Mouse (Mus musculus): ENCODE data around the gene Opn3. TPM values are rescaled to one million over a fixed set of nuclear protein-coding genes. Genes with fewer than 3 reads are reported as not detected.

Gene Opn3
- total RNA-seq, 1 experiment from 2014 or later = 0.29 TPM

DNA sequence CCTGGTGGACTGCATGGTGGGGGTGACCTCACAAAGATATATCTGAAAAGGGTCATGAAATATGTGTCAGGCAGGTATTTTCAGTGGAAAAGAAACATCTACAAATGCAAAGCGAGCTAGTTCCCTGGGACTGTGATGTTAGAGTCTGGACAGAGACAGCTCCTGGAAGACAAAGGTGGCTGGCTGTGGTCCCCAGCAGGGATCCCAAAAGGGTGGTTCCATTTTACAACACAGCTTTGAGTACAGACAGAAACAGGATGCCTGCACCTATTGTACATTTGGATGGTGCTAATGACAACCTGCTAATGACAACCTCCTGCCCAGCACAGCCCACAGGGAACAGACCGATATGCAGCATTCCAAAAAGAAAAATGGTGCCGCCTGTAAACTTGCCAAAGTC, 23.1 kb downstream of the Opn3 start:
- ATAC-seq (replicated peaks; ENCODE audit: insufficient number of reproducible peaks, low FRiP score, low TSS enrichment, poor library complexity, severe bottlenecking) = no peak

DNA sequence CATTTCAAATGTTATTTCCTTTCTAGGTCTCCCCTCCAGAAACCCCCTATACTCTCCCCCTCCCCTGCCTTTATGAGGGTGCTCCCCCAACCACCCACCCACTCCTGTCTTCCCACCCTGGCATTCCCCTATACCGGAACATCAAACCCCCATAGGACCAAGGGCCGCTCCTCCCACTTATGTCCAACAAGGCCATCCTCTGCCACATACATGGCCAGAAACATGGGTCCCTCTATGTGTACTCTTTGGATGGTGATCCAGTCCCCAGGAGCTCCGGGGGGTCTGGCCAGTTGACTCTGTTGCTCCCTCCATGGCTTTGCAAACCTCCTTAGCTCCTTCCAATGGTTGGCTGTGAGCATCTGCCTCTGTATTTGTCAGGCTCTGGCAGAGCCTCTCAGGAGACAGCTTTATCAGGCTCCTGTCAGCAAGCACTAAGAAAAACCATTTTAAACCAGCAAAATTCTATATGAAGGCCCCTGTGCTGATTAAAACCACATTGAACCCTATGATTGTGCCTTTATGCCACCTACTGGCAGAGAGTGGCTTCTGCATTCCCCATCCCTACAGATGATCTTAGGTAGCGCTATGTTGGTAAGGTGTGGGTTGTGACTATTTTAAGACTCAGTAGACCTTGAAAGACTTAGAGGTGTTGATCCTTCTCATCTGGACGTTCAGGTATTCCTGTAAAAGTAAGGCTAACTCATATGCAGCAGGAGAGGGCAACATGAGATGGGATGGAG, 23.7 kb downstream of the Opn3 start:
- peak; percentile 64; the same call in 1 of the 2 replicates for ATAC-seq (replicated peaks; ENCODE audit: insufficient number of reproducible peaks, low FRiP score, low TSS enrichment, poor library complexity, severe bottlenecking)

DNA sequence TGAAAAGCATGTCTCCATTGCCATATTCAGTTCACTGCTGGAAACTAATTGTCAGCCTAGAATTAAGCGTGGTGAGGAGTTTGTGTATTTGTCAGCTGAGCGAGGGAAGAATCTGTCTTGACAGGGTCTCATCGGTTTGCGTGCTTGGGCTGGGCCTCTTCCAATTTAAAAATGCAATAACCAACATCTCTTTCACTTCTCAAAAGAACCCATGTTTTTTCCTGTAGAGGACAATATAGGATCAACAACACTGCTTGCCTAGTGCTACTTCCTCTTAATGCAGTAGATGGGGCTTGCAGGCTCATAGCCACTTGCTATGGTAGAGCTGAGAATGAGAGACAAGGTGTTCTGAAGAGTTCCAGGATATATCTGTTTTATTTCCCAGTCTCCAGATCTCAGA, 32.7 kb downstream of the Opn3 start:
- 0 out of 2 replicates have a peak, but pooled peaks have one; percentile 49 for ATAC-seq (replicated peaks; ENCODE audit: insufficient number of reproducible peaks, low FRiP score, low TSS enrichment, poor library complexity, severe bottlenecking)

DNA sequence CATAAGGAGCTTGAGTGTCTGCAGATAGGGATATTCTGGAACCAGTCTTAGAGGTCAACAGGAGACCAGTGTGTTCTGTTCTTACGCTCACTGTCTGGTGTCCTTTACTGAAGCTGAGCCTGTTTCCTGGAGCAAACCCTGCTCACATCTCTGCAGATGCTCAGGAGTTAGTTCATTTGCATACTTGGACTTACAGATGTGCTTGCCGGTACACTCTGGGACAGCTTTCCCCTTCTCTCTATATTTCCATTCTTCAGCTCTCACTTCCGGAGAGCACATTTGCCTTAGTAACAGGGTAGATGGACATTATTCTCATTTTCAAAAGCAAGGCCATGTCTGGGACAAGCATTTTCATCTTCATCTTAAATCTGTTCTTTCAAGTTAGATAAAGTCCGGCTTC, 44.0 kb downstream of the Opn3 start:
- ATAC-seq (replicated peaks; ENCODE audit: insufficient number of reproducible peaks, low FRiP score, low TSS enrichment, poor library complexity, severe bottlenecking) = no peak

DNA sequence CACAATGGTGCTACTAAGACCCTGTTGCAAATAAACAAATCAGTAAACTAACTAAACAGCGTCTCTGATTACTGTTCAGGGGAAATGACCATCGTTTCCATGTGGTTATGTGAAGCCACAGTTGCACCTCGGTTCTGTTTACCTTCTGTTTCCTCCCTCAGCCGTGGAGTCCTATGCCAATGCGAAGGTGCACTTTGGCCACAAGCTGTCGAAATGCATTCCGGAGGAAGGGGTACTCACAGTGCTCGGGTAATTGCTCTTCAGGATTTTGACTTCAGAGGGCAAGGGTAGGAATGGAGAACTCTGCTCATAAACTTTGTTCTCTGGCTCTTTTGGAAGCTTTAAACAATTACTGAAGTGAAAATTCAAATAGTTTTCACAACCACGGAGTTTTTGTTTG, 45.6 kb downstream of the Opn3 start:
- no peak for ATAC-seq (replicated peaks; ENCODE audit: insufficient number of reproducible peaks, low FRiP score, low TSS enrichment, poor library complexity, severe bottlenecking)

DNA sequence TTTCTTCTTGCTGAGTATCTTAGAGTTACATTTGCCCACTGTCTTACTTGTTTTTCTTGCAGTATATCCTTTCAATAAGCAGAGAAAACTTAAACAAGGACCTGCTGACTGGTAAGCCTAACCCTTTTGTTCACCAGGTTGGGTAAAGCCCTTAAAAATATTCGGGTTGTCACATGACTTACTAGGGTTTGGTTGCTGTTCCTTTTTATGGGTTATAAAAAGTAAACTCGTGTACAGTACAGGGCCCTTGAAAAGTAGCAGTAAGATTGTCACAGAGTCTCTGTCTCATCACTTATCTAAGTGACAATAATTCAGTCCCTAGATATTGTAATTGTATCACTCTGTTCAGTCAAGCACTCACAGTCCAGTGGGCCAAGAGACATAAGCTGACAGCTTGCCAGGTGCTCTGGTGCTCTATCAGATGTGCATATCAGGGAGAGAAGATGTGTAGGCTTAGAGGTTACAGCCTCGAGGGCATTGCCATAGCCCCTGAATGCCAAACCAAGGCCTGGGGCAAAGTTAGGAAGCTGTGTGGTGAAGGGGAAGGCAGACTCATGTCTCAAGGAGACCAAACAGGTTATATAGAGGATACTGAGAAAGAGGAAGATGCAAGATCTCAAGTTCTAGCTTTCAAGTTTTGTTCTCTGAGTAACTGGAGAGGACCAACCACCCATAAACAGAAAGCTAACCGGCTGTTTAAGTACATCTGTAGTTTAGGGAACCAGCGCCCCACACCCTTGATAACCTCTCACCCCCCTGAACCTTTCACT, 48.9 kb downstream of the Opn3 start:
- 0 out of 2 replicates have a peak, but pooled peaks have one; percentile 37 for ATAC-seq (replicated peaks; ENCODE audit: insufficient number of reproducible peaks, low FRiP score, low TSS enrichment, poor library complexity, severe bottlenecking)

DNA sequence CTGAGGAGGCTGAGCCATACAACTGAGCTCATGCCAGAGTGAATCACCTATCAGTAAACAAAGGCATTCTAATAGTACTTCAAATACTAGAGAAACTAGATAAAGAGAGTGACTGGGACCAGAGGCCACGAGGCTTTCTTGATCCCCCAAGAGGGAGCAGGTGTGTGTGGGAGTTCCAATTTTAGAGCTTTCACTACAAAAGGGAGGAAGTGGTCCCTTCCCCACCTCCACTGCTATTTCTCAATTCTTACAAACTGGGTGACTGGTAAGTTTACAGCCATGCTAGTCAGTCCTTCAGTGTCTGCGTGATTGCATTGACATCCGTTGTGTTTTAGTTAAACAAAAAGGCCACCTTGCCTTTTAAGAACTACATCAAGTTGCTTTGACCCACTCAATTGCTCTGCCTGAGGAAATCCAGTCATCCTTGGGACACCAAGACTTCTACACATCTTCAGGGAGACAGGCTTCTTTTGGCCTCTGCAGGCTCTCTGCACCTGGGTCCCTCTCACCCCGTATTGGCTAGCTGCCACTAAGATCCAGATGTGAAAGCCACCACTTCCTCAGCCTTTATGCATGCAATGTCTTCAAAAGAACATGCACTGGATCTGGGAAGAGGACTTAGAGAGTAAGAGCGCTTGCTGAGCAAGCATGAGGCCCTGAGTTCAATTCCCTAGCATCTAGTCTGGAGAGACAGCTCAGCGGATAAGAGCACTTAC, 52.0 kb downstream of the Opn3 start:
- ATAC-seq (replicated peaks; ENCODE audit: insufficient number of reproducible peaks, low FRiP score, low TSS enrichment, poor library complexity, severe bottlenecking) = no peak; the same call in 1 of the 2 replicates

DNA sequence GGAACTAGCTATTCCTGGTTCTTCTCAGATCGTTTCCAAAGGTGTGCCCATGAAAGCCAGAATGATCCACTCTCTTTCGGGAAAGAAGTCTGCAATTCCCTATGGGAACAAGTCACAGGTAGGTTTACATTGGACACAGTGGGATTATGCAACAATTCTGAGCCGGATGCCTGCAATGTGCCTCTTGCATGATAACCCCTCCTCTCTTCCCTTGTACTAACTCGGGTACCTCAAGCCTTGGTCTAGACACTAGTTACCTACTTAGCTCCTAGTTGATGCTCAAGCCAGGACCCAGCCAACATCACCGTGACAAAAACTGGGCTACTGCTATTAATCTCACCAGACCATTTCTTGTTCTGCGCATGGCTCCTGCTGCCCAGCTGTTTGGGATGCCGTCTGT, 53.5 kb downstream of the Opn3 start:
- no peak for ATAC-seq (replicated peaks; ENCODE audit: insufficient number of reproducible peaks, low FRiP score, low TSS enrichment, poor library complexity, severe bottlenecking)

DNA sequence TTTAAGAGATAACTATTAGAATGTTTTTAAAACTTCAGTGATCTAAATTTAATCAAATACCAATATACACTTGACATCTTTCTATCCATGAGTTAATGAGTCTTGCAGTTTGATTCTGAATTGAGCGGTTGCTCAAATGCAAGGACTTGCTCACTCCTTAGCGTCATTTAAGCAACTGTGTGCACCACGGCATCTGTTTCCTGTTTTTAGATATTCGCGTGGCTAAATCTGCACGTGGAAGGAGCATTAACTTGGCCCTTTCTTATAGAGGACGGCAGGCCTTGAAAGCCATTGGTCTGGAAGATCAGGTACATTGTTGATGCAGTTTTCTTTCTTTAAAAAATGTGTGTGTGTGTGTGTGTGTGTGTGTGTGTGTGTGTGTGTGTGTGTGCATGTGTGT, 54.9 kb downstream of the Opn3 start:
- ATAC-seq (replicated peaks; ENCODE audit: insufficient number of reproducible peaks, low FRiP score, low TSS enrichment, poor library complexity, severe bottlenecking) = 0 out of 2 replicates have a peak, but pooled peaks have one; percentile 33

DNA sequence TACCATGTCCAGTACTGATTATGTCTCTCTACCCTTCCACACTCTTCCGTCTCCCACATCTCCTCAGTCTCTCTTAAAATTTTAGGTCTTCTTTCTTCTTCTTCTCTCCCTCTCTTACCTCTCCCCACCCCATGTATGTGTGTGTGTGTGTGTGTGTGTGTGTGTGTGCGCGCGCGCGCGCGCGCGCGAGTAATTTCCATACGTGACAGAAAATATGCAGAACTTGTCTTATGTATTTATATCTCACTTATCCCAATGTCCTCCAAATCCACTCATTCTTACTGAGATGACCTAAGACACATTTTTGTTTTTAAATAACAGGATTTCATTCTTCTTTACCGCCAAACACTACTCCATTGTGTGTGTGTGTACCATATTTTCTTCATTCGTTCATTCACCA, 60.1 kb downstream of the Opn3 start:
- ATAC-seq (replicated peaks; ENCODE audit: insufficient number of reproducible peaks, low FRiP score, low TSS enrichment, poor library complexity, severe bottlenecking) = no peak

DNA sequence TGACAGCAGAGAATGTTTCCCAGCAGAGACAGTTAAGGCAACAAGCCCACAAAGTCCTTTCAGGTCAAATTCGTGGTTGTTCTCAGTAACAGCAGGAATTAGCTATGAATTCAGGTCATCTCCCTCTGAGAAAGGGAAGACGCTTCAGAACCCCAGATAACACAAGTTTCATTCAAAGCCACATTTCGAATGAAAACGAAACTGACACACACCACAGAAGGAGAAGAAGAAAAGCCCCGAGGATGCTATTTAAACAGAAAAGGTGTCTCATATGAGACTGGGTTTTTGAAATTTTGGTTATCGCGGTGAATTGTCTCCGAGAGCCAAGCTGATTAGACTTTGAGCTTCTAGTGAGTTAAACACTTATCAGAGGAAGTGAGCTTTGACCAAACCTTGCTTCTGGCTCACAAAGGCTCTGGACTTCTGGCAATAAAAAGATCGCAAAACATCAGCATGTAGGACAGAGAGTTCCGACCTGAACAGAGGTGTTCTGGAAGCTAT, 60.8 kb downstream of the Opn3 start:
- no peak for ATAC-seq (replicated peaks; ENCODE audit: insufficient number of reproducible peaks, low FRiP score, low TSS enrichment, poor library complexity, severe bottlenecking)

DNA sequence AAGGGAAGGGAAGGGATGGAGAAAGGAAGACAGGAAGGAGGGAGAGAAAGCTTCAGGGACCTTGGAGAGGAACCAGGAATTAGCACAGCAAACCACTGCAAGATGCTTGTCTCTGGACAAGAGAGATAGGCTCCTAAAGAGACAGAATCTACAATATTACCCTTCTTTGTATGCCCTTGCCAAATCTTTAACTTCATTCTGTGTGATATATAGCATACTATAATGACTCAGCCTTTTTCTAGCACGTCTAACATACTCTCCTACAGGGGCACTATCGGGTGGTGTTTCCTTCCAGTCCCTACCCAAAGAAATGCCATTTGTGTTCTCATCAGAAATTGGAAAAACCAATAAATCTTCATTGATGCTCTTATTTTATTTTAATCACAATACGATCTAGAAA, 61.5 kb downstream of the Opn3 start:
- no peak for ATAC-seq (replicated peaks; ENCODE audit: insufficient number of reproducible peaks, low FRiP score, low TSS enrichment, poor library complexity, severe bottlenecking)

DNA sequence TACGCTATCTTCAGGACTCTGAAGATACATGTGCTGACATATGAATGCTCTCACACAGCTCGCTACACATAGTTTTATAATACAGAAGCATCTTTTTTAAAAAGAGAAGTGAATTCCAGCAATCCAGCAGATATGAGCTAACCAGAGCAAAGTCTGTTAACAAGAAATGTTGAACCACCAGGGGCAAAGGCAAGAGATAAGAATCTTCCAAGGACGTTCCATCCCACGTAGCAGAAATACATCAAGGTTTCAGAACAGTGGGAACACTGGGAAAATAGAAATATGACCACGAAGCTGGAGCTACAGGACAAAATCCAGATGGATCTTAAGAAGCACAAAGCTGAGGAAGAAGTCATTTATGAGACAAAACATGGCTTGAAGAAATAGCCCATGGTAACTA, 62.2 kb downstream of the Opn3 start:
- no peak for ATAC-seq (replicated peaks; ENCODE audit: insufficient number of reproducible peaks, low FRiP score, low TSS enrichment, poor library complexity, severe bottlenecking)

DNA sequence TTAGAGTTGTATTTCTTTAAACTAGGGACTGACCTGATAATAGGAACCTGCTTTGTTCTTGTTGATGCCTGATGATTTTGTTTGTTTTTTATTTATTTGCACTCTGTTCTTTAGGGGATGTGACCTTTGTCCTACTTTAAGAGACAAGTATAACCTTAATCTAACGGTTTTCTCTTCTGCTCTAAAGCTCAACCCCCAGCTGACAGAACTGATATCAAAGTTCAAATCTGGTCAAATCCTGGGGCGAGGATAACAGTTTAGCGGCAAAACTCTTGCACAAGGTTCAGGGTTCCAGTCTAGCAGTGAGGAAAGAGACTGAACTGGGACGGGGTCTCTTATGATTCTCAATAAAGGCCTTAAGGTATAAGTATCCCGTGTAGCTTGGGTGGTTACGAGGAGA, 63.3 kb downstream of the Opn3 start:
- no peak for ATAC-seq (replicated peaks; ENCODE audit: insufficient number of reproducible peaks, low FRiP score, low TSS enrichment, poor library complexity, severe bottlenecking)

DNA sequence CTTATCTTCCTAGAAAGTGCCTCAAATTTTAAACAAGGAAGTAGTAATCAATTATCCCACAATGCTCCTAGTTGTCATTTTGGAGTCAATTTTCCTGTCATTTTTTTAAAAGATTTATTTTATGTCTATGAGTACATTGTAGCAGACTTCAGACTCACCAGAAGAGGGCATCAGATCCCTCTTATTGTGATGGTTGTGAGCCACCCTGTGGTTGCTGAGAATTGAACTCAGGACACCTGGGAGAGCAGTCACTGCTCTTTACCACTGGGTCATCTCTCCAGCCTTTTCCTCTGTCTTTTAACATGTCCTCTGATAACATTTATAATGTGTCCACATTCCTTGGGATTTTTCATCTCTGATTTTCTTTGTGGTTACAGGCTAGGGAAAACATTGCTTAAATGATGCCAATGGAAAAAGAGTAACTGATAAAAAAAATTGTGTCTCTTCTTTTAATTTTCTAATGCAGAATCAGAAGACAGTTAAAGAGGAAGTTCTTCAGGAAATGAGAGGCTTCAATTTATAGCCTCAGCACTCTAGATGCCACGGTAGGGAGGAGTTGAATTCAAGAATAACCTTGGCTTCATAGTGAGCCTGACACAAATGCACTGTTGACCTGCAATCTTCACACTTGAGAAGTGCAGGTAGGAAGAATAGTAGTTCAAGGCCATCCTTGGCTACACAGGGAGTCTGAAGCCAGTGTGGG, 66.4 kb downstream of the Opn3 start:
- ATAC-seq (replicated peaks; ENCODE audit: insufficient number of reproducible peaks, low FRiP score, low TSS enrichment, poor library complexity, severe bottlenecking) = no peak

DNA sequence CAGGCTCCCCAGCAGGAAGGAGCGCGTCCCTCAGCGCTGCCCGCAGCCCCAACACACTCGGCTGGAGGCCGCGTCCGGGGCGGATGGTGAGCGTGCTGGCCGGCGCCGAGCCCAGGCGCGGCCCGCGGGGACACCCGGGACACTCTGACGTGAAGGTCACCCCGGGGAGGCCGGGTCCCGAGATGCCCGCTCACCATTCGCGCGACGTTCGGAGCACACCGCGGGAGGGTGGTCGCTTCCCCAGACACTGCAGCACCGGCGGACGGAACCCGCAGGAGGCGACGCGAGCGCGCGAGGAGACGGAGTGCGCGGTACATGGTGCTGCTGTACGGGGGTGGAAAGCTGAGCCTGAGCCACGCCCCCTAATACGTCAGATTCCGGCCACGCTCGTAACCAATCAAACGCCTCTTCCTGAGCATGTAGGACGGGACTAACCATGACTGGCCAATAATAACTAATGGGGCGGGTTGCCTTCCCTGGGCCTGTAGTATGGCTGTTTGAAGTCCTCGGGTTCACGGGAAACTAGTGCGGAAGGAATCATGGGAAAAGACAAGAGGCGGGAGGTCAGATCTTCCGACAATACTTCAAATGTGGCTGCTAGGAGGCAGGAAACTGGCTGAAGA, 67.2 kb downstream of the Opn3 start, which contains the start of gene Fh1:
Fh1 (minus strand) TSS at position 379 of the 623 bp plus-strand sequence.
- peak; percentile 98 for ATAC-seq (replicated peaks; ENCODE audit: insufficient number of reproducible peaks, low FRiP score, low TSS enrichment, poor library complexity, severe bottlenecking)

DNA sequence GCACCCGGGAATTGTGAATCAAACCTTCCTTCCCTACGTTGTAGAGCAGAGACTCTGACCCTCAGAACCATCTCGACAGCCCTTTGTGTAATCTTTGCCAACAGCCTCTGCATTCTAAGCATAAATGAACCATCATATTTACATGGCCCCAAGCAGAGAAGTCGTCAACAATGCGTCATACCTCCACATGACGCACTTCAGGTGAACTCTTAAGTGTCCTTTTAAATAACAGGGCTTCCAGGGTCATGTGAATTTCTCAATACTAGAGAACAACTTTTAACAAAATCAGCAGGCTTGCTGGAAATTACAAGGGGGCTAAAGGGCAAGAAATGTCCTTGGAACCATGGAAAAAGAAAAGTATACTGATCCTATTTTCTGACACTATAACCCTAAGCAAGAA, 68.9 kb downstream of the Opn3 start:
- ATAC-seq (replicated peaks; ENCODE audit: insufficient number of reproducible peaks, low FRiP score, low TSS enrichment, poor library complexity, severe bottlenecking) = no peak

DNA sequence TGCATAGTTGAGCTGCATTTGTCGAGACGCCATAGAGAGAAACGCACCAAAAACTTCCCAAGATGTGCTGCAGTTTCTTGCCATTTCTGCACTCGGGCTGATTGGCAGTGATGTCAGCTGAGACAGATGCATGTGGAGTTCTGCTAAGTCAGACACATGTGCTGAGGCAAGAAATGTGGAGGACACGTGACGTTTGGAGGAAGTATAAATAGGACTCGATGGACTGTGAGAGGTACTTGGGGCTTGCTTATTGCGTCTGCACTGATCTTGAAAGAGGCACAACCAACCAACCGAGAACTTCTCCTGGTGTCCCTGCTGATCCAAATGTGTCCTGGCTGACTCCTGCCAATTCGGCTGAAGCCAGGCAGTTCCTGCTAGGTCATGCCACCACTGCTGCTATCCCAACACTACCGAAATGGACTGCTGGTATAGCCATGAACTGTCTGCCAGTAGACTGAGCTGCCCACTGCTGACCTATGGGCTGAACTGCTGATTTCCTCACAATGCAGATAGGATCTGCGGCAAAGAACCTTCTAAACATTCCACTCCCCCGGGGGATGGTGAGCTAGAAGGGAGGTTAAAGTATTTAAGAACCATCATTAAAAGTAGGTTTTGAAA, 72.7 kb downstream of the Opn3 start, which contains the start of gene Kmo:
Kmo (plus strand) TSS at position 568 of the 618 bp plus-strand sequence.
- ATAC-seq (replicated peaks; ENCODE audit: insufficient number of reproducible peaks, low FRiP score, low TSS enrichment, poor library complexity, severe bottlenecking) = no peak
